Mouse (Mus musculus) stomach, postnatal 0 days (tissue): ENCODE data around the gene Nf1.

Source experiments
- CTCF ChIP-seq: IDR thresholded peaks from 2 replicates; pipeline ENCODE4 v1.5.1; 2016; ENCODE audit warnings: antibody characterized with exemption, low read depth, mild to moderate bottlenecking, moderate library complexity
- EP300 ChIP-seq: optimal IDR thresholded peaks from 2 replicates; pipeline ENCODE3; 2016; ENCODE audit warnings: antibody characterized with exemption

DNA sequence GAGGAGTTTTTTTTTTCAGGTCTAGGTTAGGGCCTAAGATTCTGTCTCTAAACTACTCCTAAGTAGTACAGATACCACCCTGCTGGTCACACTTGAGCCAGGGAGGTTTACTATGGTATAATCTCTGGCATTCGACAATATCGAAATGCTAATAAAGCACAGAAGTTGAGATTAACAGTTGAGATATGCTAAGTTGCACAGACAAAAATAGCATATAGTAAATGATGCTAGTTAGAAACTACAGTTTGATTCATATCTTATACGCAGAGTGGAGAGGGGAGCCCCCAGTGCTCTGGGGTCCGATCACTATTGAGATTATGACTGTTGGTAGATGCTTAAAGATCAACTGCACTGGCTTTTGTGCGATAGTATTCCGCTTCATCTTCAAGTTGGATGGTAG lies 189.7 kb downstream of the Nf1 start:
- TF ChIP-seq CTCF (no peak), EP300 (no peak)
